Mouse (Mus musculus): ENCODE data around the gene Dcun1d5. TPM values are rescaled to one million over a fixed set of nuclear protein-coding genes. Genes with fewer than 3 reads are reported as not detected.
"Not testable (repeated sequence)": the region's sequence is repeated elsewhere in the genome, so short reads cannot be mapped to it uniquely, and the experiment has no call there.

The Dcun1d5 gene
- polyA plus RNA-seq (2016; fragmentation: Nextera tagmentation; extraction: Ambion mirVana), result 147 and 148 TPM in 2 replicates

DNA sequence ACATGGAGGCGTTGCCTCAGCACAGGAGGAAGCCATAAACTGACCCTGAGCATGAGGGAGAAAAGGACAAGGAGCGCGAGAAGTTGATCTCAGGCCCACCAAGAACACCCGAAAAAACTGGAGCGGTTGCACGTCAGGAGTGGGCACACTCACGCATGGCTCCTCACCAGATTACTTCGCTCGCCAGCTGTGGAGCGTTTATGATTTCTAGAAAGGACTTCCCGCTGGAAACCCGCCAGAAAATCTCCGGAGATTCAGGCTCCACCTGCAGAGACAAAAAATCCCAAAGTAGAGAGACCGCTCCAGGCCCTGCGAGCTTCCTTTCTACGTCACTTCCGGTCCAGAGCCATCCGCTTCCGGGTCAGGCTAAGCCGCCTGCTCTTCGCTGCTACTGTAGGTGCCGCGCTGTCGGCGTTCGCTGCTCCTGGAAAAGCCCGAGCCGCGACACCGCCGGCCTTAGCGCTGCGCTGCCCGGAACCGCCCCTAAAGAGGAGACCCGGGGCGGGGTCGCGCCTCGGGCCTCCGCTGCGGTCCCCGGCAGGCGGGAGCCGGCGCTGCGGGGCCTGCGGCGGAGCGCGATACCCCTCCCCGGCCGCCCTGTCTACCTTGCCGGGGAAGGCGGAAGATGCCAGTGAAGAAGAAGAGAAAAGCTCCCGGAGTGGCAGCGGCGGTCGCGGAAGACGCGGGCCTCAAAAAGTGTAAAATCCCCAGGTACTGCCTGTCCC lies at the start of gene Dcun1d5, which contains the start of gene Dync2h1:
Dcun1d5 (plus strand) TSS at position 349 of the 725 bp plus-strand sequence.
Dync2h1 (minus strand) TSS at position 275 of the 725 bp plus-strand sequence.
- ATAC-seq (ENCODE audit: low FRiP score), result peak; percentile 99
- 1% methylated on average over 57 of the region's 62 CpGs for WGBS
- peak within 1 kb of the TSS; percentile 93 for H3K9ac ChIP-seq
- H3K27me3 ChIP-seq, result no peaks in the 10 kb centered on the region
- H3K4me3 ChIP-seq, result peak within 1 kb of the TSS; percentile 97
- H3K36me3 ChIP-seq, result 0 out of 2 replicates have a peak, but pooled peaks cover 2% of the 10 kb centered on the region
- H3K4me1 ChIP-seq, result peaks cover 14% of the 10 kb centered on the region
- peak within 1 kb of the TSS; percentile 75 for H3K4me2 ChIP-seq (replicated peaks)
- no peaks in the 10 kb centered on the region for H3K9me3 ChIP-seq (replicated peaks)
- H3K27ac ChIP-seq, result peak within 1 kb of the TSS; percentile 95

DNA sequence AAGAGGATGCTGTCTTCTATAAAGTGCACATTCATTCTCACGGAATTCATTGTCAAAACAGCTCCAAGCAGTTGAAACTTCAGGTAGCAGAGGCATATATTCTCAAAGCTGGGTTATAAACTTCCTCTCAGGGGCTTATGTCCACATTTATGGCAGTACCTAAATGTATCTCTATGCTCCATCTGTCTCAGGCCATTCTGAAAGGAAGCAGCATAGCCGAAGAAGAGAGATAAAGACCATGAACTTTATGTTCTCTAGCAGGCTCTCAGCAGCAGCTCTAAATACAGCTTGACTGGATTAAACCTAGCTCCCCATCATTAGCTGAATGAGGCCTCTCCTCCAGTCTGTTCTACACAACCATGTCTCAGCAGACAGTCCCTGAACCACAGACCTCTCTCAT lies 29.9 kb upstream of the Dcun1d5 start:
- WGBS, result 94% methylated on average over 2 of the region's 2 CpGs

GRCm38 (mm10) chr9:7158605-7159004 lies 25.7 kb upstream of the Dcun1d5 start:
- Histone ChIP-seq H3K4me3 (no peak overlapping the region), H3K4me2 (replicated peaks) (no peak overlapping the region), H3K9me3 (replicated peaks) (no peaks in the 10 kb centered on the region), H3K9ac (no peak overlapping the region), H3K27ac (no peak overlapping the region), H3K4me1 (no peaks in the 10 kb centered on the region), H3K36me3 (peaks cover 52% of the 10 kb centered on the region), H3K27me3 (no peaks in the 10 kb centered on the region)
- no peak for ATAC-seq (ENCODE audit: low FRiP score)
- WGBS, result 96% methylated on average over 7 of the region's 7 CpGs

More for the DNA sequence above, 29.9 kb upstream of the Dcun1d5 start:
- no peak overlapping the region for H3K9ac ChIP-seq
- peaks cover 39% of the 10 kb centered on the region for H3K36me3 ChIP-seq
- no peak overlapping the region for H3K27ac ChIP-seq
- no peaks in the 10 kb centered on the region for H3K27me3 ChIP-seq
- no peak for ATAC-seq (ENCODE audit: low FRiP score)
- no peaks in the 10 kb centered on the region for H3K4me1 ChIP-seq
- no peak overlapping the region for H3K4me3 ChIP-seq
- no peak overlapping the region for H3K4me2 ChIP-seq (replicated peaks)
- H3K9me3 ChIP-seq (replicated peaks), result no peaks in the 10 kb centered on the region

DNA sequence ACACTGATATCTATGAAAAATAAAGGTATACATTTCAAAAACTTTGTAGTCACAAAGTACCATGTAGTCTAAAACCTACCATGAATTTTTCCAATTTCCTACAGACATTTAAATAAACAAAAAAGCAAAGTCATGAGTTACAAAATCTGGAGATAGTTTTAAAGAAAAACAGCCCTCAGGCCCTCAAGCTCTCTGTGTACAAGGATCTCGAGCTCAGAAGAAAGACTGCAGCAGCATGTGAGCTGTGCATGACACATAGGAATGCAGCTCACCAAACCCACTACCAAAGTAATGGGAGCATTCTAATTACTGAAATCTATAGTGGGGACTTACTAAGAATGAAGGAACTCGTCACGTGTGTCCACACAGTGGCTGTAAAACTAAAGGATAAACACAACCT lies 24.6 kb upstream of the Dcun1d5 start:
- H3K9me3 ChIP-seq (replicated peaks), result no peaks in the 10 kb centered on the region
- WGBS, result 81% methylated on average over 3 of the region's 3 CpGs
- no peak overlapping the region for H3K9ac ChIP-seq
- H3K36me3 ChIP-seq, result peaks cover 54% of the 10 kb centered on the region
- H3K27me3 ChIP-seq, result no peaks in the 10 kb centered on the region
- H3K27ac ChIP-seq, result no peak overlapping the region
- no peak overlapping the region for H3K4me3 ChIP-seq
- no peaks in the 10 kb centered on the region for H3K4me1 ChIP-seq
- no peak overlapping the region for H3K4me2 ChIP-seq (replicated peaks)
- no peak for ATAC-seq (ENCODE audit: low FRiP score)

- no peak overlapping the region for H3K27ac ChIP-seq
- no peaks in the 10 kb centered on the region for H3K4me1 ChIP-seq
- no peaks in the 10 kb centered on the region for H3K9me3 ChIP-seq (replicated peaks)
- no peaks in the 10 kb centered on the region for H3K27me3 ChIP-seq
- no peak overlapping the region for H3K9ac ChIP-seq
- H3K4me2 ChIP-seq (replicated peaks), result no peak overlapping the region
- no peak for ATAC-seq (ENCODE audit: low FRiP score)
- H3K36me3 ChIP-seq, result peaks cover 50% of the 10 kb centered on the region
- WGBS, result 88% methylated on average over 5 of the region's 5 CpGs
- H3K4me3 ChIP-seq, result no peak overlapping the region
Measured at GRCm38 (mm10) chr9:7160688-7161087, 23.6 kb upstream of the Dcun1d5 start.

- H3K4me1 ChIP-seq, result no peaks in the 10 kb centered on the region
- peaks cover 39% of the 10 kb centered on the region; the same call in 1 of the 2 replicates for H3K36me3 ChIP-seq
- H3K9me3 ChIP-seq (replicated peaks), result no peaks in the 10 kb centered on the region
- no peak overlapping the region for H3K27ac ChIP-seq
- no peak overlapping the region for H3K9ac ChIP-seq
- ATAC-seq (ENCODE audit: low FRiP score), result no peak
- WGBS, result 94% methylated on average over 6 of the region's 6 CpGs
- no peak overlapping the region for H3K4me3 ChIP-seq
- H3K27me3 ChIP-seq, result no peaks in the 10 kb centered on the region
- H3K4me2 ChIP-seq (replicated peaks), result no peak overlapping the region
Measured at GRCm38 (mm10) chr9:7167339-7167998, 16.9 kb upstream of the Dcun1d5 start.

DNA sequence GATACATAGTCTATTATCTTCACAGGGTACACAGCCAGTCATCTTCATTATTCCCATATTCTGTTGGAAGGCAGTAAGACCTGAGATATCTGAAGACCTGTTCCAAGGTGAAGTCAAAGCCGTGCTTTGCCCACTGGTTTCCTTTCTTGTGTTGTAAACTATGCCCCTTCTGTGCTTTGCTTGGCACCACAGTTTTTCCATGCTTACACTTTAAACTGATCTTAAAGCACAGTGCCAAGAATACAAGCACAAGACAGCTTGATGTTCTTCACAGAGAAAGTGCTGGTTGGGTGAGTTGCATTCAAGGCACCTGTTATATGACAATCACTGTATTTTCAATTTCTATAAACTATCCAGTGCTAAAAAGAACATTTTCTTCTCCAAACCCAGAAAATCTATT lies 10.6 kb upstream of the Dcun1d5 start:
- Histone ChIP-seq H3K9me3 (replicated peaks) (no peaks in the 10 kb centered on the region), H3K36me3 (peaks cover 17% of the 10 kb centered on the region; the same call in 1 of the 2 replicates), H3K27ac (no peak overlapping the region), H3K4me2 (replicated peaks) (no peak overlapping the region), H3K9ac (no peak overlapping the region), H3K4me1 (peaks cover 6% of the 10 kb centered on the region), H3K4me3 (no peak overlapping the region), H3K27me3 (no peaks in the 10 kb centered on the region)
- no peak for ATAC-seq (ENCODE audit: low FRiP score)
- 85% methylated on average over 1 of the region's 1 CpGs for WGBS

DNA sequence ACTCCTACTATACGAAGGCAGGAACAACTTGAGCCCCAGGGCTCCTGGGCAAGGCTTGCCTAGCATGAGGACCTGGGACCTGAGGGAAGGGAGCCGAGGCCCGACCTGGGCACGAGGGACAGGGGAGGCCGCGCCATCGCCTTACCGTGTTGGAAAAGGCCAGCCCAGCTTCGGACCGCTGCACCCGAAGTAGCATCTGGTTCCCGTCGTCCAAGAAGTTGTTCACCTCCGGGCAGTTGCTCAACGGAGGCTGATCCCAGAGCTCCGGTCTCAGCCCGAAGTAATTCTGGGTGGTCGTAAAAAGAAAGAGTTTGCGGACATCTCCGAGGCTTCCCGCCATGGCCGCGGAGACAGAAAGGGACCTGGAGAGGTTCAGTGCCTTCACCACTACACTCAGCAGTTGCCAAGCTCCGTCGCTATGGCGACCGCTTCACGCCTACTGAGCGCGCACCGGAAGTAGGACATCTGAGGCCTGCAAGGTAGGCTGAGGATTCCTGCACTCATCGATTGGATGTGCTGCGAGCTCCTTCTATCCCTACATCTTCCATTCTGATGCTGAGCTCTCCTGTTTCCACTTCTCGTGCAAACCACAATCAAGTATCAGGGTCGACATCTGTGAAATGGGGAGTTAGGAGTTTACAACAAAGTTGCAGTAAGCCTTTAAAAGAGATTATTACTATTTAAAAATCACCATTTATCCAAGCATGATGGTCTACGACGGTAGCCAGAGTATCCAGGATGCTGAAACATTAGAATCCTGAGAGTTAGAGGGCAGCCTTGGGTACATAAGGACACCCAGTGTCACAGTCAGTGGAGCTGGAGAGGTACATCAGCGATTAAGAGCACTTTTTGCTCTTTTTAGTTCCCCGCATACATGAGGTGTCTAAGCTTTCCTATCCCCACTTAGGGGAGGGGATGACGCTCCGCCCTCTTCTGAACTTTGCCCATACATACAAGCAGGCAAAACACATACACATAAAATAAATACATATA lies 7.4 kb upstream of the Dcun1d5 start:
- ATAC-seq (ENCODE audit: low FRiP score), result peak; percentile 100
- H3K9ac ChIP-seq, result peak overlapping the region; percentile 69
- peaks cover 9% of the 10 kb centered on the region; the same call in 1 of the 2 replicates for H3K36me3 ChIP-seq
- H3K4me1 ChIP-seq, result peaks cover 6% of the 10 kb centered on the region
- no peaks in the 10 kb centered on the region for H3K9me3 ChIP-seq (replicated peaks)
- peak overlapping the region; percentile 87 for H3K4me2 ChIP-seq (replicated peaks)
- H3K4me3 ChIP-seq, result peak overlapping the region; percentile 61
- H3K27ac ChIP-seq, result peak overlapping the region; percentile 66; the same call in 1 of the 2 replicates
- no peaks in the 10 kb centered on the region for H3K27me3 ChIP-seq
- WGBS, result 10% methylated on average over 41 of the region's 41 CpGs

DNA sequence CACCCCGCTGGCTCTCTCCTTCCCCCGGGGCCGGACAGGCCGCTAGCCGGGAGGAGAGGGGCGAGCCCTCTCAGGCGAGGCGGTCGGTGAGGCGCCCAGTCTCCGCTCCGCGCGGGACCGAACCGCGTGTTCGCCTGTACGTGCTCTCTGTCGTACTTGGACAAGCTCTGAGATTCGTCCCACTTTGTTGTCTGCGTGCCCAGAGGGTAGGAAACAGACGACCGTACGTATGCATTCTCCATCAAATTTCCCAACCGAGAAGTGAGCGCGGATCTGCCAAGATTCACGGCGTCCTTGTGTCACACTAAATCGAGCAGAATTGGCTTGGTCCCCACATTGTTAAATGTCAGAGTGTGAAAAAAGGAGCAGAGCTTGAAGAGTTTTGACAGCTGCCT lies 574 bp downstream of the Dcun1d5 start:
- peak overlapping the region; percentile 93 for H3K9ac ChIP-seq
- peak overlapping the region; percentile 97 for H3K4me3 ChIP-seq
- ATAC-seq (ENCODE audit: low FRiP score), result peak; percentile 83
- peak overlapping the region; percentile 95 for H3K27ac ChIP-seq
- H3K27me3 ChIP-seq, result no peaks in the 10 kb centered on the region
- H3K4me1 ChIP-seq, result peaks cover 14% of the 10 kb centered on the region
- H3K4me2 ChIP-seq (replicated peaks), result peak overlapping the region; percentile 75
- under 1% methylated on average over 27 of the region's 31 CpGs for WGBS
- no peaks in the 10 kb centered on the region for H3K9me3 ChIP-seq (replicated peaks)
- 0 out of 2 replicates have a peak, but pooled peaks cover 2% of the 10 kb centered on the region for H3K36me3 ChIP-seq

- 95% methylated on average over 3 of the region's 3 CpGs for WGBS
- not testable (repeated sequence) for H3K4me1 ChIP-seq; H3K9ac ChIP-seq; H3K36me3 ChIP-seq; H3K9me3 ChIP-seq (replicated peaks); H3K4me2 ChIP-seq (replicated peaks); H3K4me3 ChIP-seq; H3K27me3 ChIP-seq; H3K27ac ChIP-seq; ATAC-seq (ENCODE audit: low FRiP score)
Measured at GRCm38 (mm10) chr9:7190694-7191093, 6.4 kb downstream of the Dcun1d5 start.

- Histone ChIP-seq H3K9me3 (replicated peaks) (no peaks in the 10 kb centered on the region), H3K4me2 (replicated peaks) (no peak overlapping the region), H3K4me1 (no peaks in the 10 kb centered on the region), H3K4me3 (no peak overlapping the region), H3K27ac (no peak overlapping the region), H3K36me3 (peaks cover 16% of the 10 kb centered on the region), H3K27me3 (no peaks in the 10 kb centered on the region), H3K9ac (no peak overlapping the region)
- 44% methylated on average over 2 of the region's 2 CpGs for WGBS
- no peak for ATAC-seq (ENCODE audit: low FRiP score)
Measured at GRCm38 (mm10) chr9:7216240-7216639, 31.9 kb downstream of the Dcun1d5 start.

- H3K4me1 ChIP-seq, result no peaks in the 10 kb centered on the region
- H3K27me3 ChIP-seq, result no peaks in the 10 kb centered on the region
- no peak overlapping the region for H3K9ac ChIP-seq
- no peak overlapping the region for H3K4me3 ChIP-seq
- H3K36me3 ChIP-seq, result 0 out of 2 replicates have a peak, but pooled peaks cover 2% of the 10 kb centered on the region
- H3K9me3 ChIP-seq (replicated peaks), result no peaks in the 10 kb centered on the region
- WGBS, result 86% methylated on average over 5 of the region's 5 CpGs
- no peak overlapping the region for H3K27ac ChIP-seq
- no peak overlapping the region for H3K4me2 ChIP-seq (replicated peaks)
- no peak for ATAC-seq (ENCODE audit: low FRiP score)
Measured at GRCm38 (mm10) chr9:7221024-7221423, 36.7 kb downstream of the Dcun1d5 start.
